ENCODE assay signal across 31 mouse cellular contexts in the genomic region with DNA sequence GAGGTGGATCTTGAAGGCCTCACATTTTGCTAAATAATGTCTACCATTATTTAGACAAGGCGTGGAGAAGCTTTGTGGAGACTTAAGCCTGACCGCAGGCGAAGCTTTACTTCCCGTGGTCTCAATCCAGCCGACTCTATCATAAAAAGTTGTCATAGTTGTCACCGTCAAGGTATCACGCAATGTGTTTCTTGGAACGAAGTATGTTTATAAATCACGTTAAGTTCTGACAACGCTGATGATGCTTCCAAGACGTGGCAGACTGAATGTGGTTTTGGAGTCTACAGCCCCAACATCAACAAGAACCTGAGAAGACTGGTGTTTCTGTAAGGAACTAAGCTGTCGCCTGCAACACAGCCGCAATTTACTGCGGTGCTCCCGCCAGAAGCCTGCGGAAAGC. TPM values are rescaled to one million over a fixed set of nuclear protein-coding genes. Genes with fewer than 3 reads are reported as not detected.
DNase-seq lines count a peak whose midpoint lies in the region; ATAC-seq and TF ChIP-seq lines count a peak whose summit lies in the region.
"Had no signal": no experiment of that assay in that cellular context is flagged by ENCODE, and none has a peak within 500 bp of the region (broad histone marks: within the 10 kb centered on the region; RNA-seq: fewer than 3 reads in every experiment).

No protein-coding gene starts in this region.

- 84% methylated on average over 16 of the region's 16 CpGs for WGBS in hindbrain, postnatal 0 days
- WGBS in hindbrain, embryonic 16.5 days, result 90% methylated on average over 16 of the region's 16 CpGs
- 64% methylated on average over 16 of the region's 16 CpGs for WGBS in lung, embryonic 14.5 days
- 72% methylated on average over 16 of the region's 16 CpGs for WGBS in limb, embryonic 15.5 days

- no peak for TF ChIP-seq POLR2A in brain, embryonic 14.5 days (IDR thresholded peaks at IDR 0.05; ENCODE audit: borderline replicate concordance, extremely low read depth, insufficient read depth, insufficient read length, poor library complexity, severe bottlenecking)

- H3K9me3 ChIP-seq in hindbrain, postnatal 0 days (ENCODE audit: low read length), result no peaks in the 10 kb centered on the region
- no peaks in the 10 kb centered on the region for H3K9me3 ChIP-seq in hindbrain, embryonic 16.5 days (ENCODE audit: control insufficient read depth, low read length)
- H3K9me3 ChIP-seq in lung, embryonic 14.5 days (ENCODE audit: low read depth, low read length), result no peaks in the 10 kb centered on the region
- H3K9me3 ChIP-seq in limb, embryonic 15.5 days, result no peaks in the 10 kb centered on the region
- H3K9me3 ChIP-seq: embryonic facial prominence, embryonic 12.5 days; forebrain, embryonic 13.5 days; G1E; heart, embryonic 10.5 days; heart, embryonic 15.5 days; kidney, embryonic 15.5 days; limb, embryonic 13.5 days; liver, embryonic 13.5 days; midbrain, embryonic 15.5 days; neural tube, embryonic 15.5 days had no signal

- no peak overlapping the region for H3K4me2 ChIP-seq in hindbrain, postnatal 0 days (ENCODE audit: low read depth, low read length)
- H3K4me2 ChIP-seq in hindbrain, embryonic 16.5 days (ENCODE audit: low read length), result no peak overlapping the region
- no peak overlapping the region for H3K4me2 ChIP-seq in lung, embryonic 14.5 days
- no peak overlapping the region for H3K4me2 ChIP-seq in limb, embryonic 15.5 days
- H3K4me2 ChIP-seq: embryonic facial prominence, embryonic 12.5 days; forebrain, embryonic 13.5 days; heart, embryonic 15.5 days; kidney, embryonic 15.5 days; limb, embryonic 13.5 days; liver, embryonic 13.5 days; midbrain, embryonic 15.5 days; neural tube, embryonic 15.5 days had no signal

- peak; percentile 12 for DNase-seq in hindbrain, postnatal 0 days (ENCODE audit: low spot score)
- peak; percentile 32 for DNase-seq in lung, embryonic 14.5 days
- no peak for DNase-seq in lung, postnatal 14 days
- peak; percentile 35 for DNase-seq in brain, embryonic 14.5 days (ENCODE audit: low read depth)
- DNase-seq in layer of hippocampus, adult 11-12 months (ENCODE audit: low spot score), result no peak
- DNase-seq: adrenal gland, postnatal 10 days; cerebellum, adult 11 months; cerebellum, adult 9-10 months; cerebellum, postnatal 36 days; gastrocnemius, postnatal 14 days; heart, adult 11 months; layer of hippocampus, adult 9-11 months; liver, embryonic 13.5 days; lung, adult 18-20 months; right cerebral cortex, postnatal 25 days; spleen, adult 18-20 months; thymus, postnatal 14 days had no signal

- H3K27me3 ChIP-seq in hindbrain, postnatal 0 days (ENCODE audit: insufficient read depth, low read length), result no peaks in the 10 kb centered on the region
- H3K27me3 ChIP-seq in hindbrain, embryonic 16.5 days (replicated peaks; ENCODE audit: control insufficient read depth, insufficient read depth, low read length), result no peaks in the 10 kb centered on the region
- H3K27me3 ChIP-seq in lung, embryonic 14.5 days (ENCODE audit: insufficient read depth, low read length), result no peaks in the 10 kb centered on the region
- H3K27me3 ChIP-seq in limb, embryonic 15.5 days, result no peaks in the 10 kb centered on the region
- H3K27me3 ChIP-seq: embryonic facial prominence, embryonic 12.5 days; forebrain, embryonic 13.5 days; heart, embryonic 15.5 days; kidney, embryonic 15.5 days; limb, embryonic 13.5 days; liver, embryonic 13.5 days; midbrain, embryonic 15.5 days; neural tube, embryonic 15.5 days had no signal

- ATAC-seq in hindbrain, postnatal 0 days, result no peak
- ATAC-seq in hindbrain, embryonic 16.5 days, result no peak
- ATAC-seq in lung, embryonic 14.5 days (ENCODE audit: insufficient read depth), result no peak
- no peak for ATAC-seq in limb, embryonic 15.5 days (ENCODE audit: insufficient number of reproducible peaks, low FRiP score, low TSS enrichment, low read depth)
- ATAC-seq: forebrain, embryonic 13.5 days; intestine, embryonic 16.5 days; midbrain, embryonic 15.5 days had no signal

- TF ChIP-seq CTCF in hindbrain, postnatal 0 days (IDR thresholded peaks at IDR 0.05; ENCODE audit: low read depth), result no peak
- TF ChIP-seq CTCF in lung, embryonic 14.5 days (IDR thresholded peaks at IDR 0.05; ENCODE audit: low read depth), result no peak
- no peak for TF ChIP-seq CTCF in brain, embryonic 14.5 days (IDR thresholded peaks at IDR 0.05; ENCODE audit: borderline replicate concordance, extremely low read depth, insufficient read depth, insufficient read length)

- no peak overlapping the region for H3K4me3 ChIP-seq in hindbrain, postnatal 0 days (ENCODE audit: low read length)
- no peak overlapping the region for H3K4me3 ChIP-seq in hindbrain, embryonic 16.5 days (ENCODE audit: low read length)
- H3K4me3 ChIP-seq in lung, embryonic 14.5 days (ENCODE audit: low read depth, low read length), result no peak overlapping the region
- H3K4me3 ChIP-seq in limb, embryonic 15.5 days, result no peak overlapping the region
- H3K4me3 ChIP-seq: embryonic facial prominence, embryonic 12.5 days; erythroblast, embryonic 14.5 days; forebrain, embryonic 13.5 days; heart, embryonic 10.5 days; heart, embryonic 15.5 days; kidney, embryonic 15.5 days; limb, embryonic 13.5 days; liver, embryonic 13.5 days; midbrain, embryonic 15.5 days; neural tube, embryonic 15.5 days had no signal

- no peaks in the 10 kb centered on the region for H3K36me3 ChIP-seq in hindbrain, postnatal 0 days (ENCODE audit: insufficient read depth, low read length)
- no peaks in the 10 kb centered on the region for H3K36me3 ChIP-seq in hindbrain, embryonic 16.5 days (ENCODE audit: control insufficient read depth, insufficient read depth, low read length)
- H3K36me3 ChIP-seq in lung, embryonic 14.5 days (ENCODE audit: insufficient read depth), result no peaks in the 10 kb centered on the region
- H3K36me3 ChIP-seq in limb, embryonic 15.5 days, result no peaks in the 10 kb centered on the region
- H3K36me3 ChIP-seq: embryonic facial prominence, embryonic 12.5 days; G1E; heart, embryonic 10.5 days; heart, embryonic 15.5 days; kidney, embryonic 15.5 days; limb, embryonic 13.5 days; liver, embryonic 13.5 days; midbrain, embryonic 15.5 days; neural tube, embryonic 15.5 days had no signal

- H3K27ac ChIP-seq in hindbrain, postnatal 0 days, result no peak overlapping the region
- no peak overlapping the region for H3K27ac ChIP-seq in hindbrain, embryonic 16.5 days (ENCODE audit: low read depth, low read length)
- H3K27ac ChIP-seq in lung, embryonic 14.5 days (ENCODE audit: low read depth), result no peak overlapping the region
- H3K27ac ChIP-seq in limb, embryonic 15.5 days, result 0 out of 2 replicates have a peak overlapping the region, but pooled peaks have one; percentile 23
- H3K27ac ChIP-seq: embryonic facial prominence, embryonic 12.5 days; forebrain, embryonic 13.5 days; heart, embryonic 10.5 days; heart, embryonic 15.5 days; kidney, embryonic 15.5 days; limb, embryonic 13.5 days; liver, embryonic 13.5 days; macrophage; midbrain, embryonic 15.5 days; neural tube, embryonic 15.5 days had no signal

- no peak overlapping the region for H3K9ac ChIP-seq in hindbrain, postnatal 0 days (replicated peaks; ENCODE audit: low read length)
- no peak overlapping the region for H3K9ac ChIP-seq in hindbrain, embryonic 16.5 days (ENCODE audit: low read depth, low read length)
- no peak overlapping the region for H3K9ac ChIP-seq in lung, embryonic 14.5 days
- H3K9ac ChIP-seq in limb, embryonic 15.5 days, result no peak overlapping the region
- H3K9ac ChIP-seq: embryonic facial prominence, embryonic 12.5 days; forebrain, embryonic 13.5 days; heart, embryonic 15.5 days; kidney, embryonic 15.5 days; limb, embryonic 13.5 days; liver, embryonic 13.5 days; midbrain, embryonic 15.5 days; neural tube, embryonic 15.5 days had no signal

- H3K4me1 ChIP-seq in hindbrain, postnatal 0 days (ENCODE audit: insufficient read depth, low read length), result peaks cover 4% of the 10 kb centered on the region; the same call in 1 of the 2 replicates
- no peaks in the 10 kb centered on the region for H3K4me1 ChIP-seq in hindbrain, embryonic 16.5 days (ENCODE audit: control insufficient read depth, insufficient read depth, low read depth, low read length)
- no peaks in the 10 kb centered on the region; the same call in 1 of the 2 replicates for H3K4me1 ChIP-seq in lung, embryonic 14.5 days (ENCODE audit: insufficient read depth)
- 0 out of 2 replicates have a peak, but pooled peaks cover 6% of the 10 kb centered on the region for H3K4me1 ChIP-seq in limb, embryonic 15.5 days
- H3K4me1 ChIP-seq: liver, embryonic 13.5 days; midbrain, embryonic 15.5 days; neural tube, embryonic 15.5 days had no signal

RNA-seq across cellular contexts. Expression of a gene that starts 56.8 kb away (rescaled TPM):
- total RNA-seq in hindbrain, postnatal 0 days (2014; rRNA removed), result 32.4 and 35.4 TPM in 2 replicates
- polyA plus RNA-seq in hindbrain, postnatal 0 days (2015; fragmentation: Nextera tagmentation; extraction: Ambion mirVana), result 9.4 and 9.6 TPM in 2 replicates
- 4.3 and 4.6 TPM in 2 replicates for polyA plus RNA-seq in hindbrain, embryonic 16.5 days (2015; fragmentation: Nextera tagmentation; extraction: Ambion mirVana)
- polyA plus RNA-seq in lung, embryonic 14.5 days (2014; fragmentation: Nextera tagmentation; extraction: Ambion mirVana), result 35.5 and 37.6 TPM in 2 replicates
- 24.2 and 31.0 TPM in 2 replicates for polyA plus RNA-seq in brain, embryonic 14.5 days (2012; rRNA removed)
- 20.1 and 23.6 TPM in 2 replicates for polyA plus RNA-seq in limb, embryonic 15.5 days (2015; fragmentation: Nextera tagmentation; extraction: Ambion mirVana)

Comparison
In these comparisons a context has a peak if more than half of its experiments do, and no peak if none do; other contexts are left out.
1. DNase-seq: peak in hindbrain, postnatal 0 days (single experiment), lung, embryonic 14.5 days (single experiment) and brain, embryonic 14.5 days (single experiment); none in lung, postnatal 14 days (single experiment) and layer of hippocampus, adult 11-12 months (single experiment).